Mouse (Mus musculus): Measurements from ENCODE around the gene Ppp1r14b.
"Not testable (repeated sequence)": the region's sequence is repeated elsewhere in the genome, so short reads cannot be mapped to it uniquely, and the experiment has no call there.

Gene Ppp1r14b

DNA sequence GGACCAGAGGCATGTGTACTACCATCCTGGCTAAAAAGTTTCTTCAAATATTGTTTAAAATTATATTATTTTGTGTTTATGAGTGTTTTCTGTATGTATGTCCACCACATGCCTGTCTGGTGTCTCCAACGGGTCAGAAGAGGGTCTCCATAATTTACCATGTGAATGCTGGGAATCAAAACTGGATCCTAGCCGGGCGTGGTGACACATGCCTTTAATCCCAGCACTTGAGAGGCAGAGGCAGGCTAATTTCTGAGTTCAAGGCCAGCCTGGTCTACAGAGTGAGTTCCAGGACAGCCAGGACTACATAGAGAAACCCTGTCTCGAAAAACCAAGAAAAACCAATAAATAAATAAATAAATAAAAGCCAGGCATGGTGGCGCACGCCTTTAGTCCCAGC lies 16.4 kb downstream of the Ppp1r14b start:
- not testable (repeated sequence) for DNase-seq (ENCODE audit: low read depth, low spot score); H3K36me3 ChIP-seq (ENCODE audit: control insufficient read depth, insufficient read depth, low read length, poor library complexity, severe bottlenecking); H3K27me3 ChIP-seq (ENCODE audit: control insufficient read depth, insufficient read depth, low read length, poor library complexity, severe bottlenecking)

DNA sequence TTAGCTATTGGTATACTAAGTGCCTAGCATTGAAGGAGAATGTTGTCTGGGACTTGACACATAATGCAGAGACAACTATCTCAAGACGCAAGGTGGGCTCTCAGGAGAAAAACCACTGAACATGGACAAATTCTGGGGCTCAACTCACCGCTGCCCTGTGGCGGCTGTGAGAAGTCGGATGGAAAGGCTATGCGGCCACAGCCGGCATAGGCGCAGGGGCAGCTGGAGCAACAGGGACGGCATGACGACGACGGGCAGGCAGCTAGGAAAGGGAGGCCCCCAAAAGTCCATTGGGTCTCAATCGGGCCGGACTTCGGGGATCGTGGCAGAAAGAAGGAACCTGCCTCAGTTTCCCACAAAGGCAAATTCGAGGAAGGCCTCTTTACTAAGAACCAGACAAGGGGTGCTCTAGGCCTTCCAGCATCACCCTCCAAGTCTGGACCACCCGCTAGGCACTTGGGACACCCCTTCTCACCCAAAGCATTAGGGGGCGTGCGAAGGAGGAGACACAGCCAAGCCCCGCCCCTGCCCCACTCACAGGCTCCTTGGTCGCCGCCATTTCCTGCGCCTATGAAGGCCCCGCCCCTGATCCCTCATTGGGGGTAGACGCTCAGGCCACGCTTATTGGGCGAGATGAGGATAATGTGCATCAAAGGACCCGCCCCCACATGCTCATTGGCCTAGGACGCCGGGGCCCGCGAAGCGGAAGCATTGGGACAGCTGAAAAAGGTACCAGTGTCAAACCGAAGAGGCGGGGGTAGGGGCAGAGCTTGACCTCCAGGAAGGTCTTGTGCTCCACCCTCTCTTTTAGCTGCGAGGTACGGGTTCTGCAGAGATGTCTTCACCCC lies 17.5 kb downstream of the Ppp1r14b start, which contains the start of gene Dnajc4:
Gene Dnajc4, minus strand, starts transcription at position 562 of the 848 bp plus-strand sequence.
- Histone ChIP-seq H3K27me3 (ENCODE audit: control insufficient read depth, insufficient read depth, low read length, poor library complexity, severe bottlenecking) (no peaks in the 10 kb centered on the region), H3K36me3 (ENCODE audit: control insufficient read depth, insufficient read depth, low read length, poor library complexity, severe bottlenecking) (no peaks in the 10 kb centered on the region)
- peak; percentile 98 for DNase-seq (ENCODE audit: low read depth, low spot score)

DNA sequence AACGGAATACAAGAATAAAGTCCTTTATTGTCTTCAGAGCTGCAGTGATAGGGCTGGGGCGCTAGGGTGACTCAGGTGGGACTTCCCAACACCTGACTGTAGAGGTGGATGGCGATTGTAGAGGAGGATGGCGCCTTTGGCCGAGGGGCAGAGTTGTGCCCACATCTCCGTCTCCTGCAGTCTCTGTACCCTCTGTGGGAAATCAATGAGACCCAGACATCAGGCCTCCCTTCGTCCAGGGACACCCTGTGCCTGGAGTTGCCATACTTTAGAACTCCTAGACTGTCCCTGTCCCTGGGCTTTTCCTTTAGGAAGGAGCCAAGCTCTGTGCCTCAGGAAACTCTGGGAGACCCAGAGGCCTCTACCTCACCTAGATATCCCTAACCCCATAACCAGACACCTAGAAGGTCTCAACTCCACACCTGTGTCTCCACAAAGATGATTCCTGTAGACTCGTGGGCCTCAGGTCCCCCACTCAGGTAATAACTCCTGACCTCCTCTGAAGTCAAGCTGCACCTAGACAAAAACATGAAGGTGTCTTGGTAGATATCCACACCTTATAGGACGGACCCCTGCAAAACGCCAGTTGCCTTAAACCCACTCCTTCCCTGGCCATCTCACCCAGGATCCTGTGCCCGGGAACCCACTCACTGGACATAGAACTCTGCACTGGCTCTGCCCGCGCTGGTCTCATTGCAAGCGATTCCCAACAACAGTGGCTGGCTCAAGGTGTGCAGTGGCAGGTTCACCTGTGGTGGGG lies 18.4 kb downstream of the Ppp1r14b start:
- peak; percentile 31 for DNase-seq (ENCODE audit: low read depth, low spot score)
- Histone ChIP-seq H3K27me3 (ENCODE audit: control insufficient read depth, insufficient read depth, low read length, poor library complexity, severe bottlenecking) (no peaks in the 10 kb centered on the region), H3K36me3 (ENCODE audit: control insufficient read depth, insufficient read depth, low read length, poor library complexity, severe bottlenecking) (no peaks in the 10 kb centered on the region)

DNA sequence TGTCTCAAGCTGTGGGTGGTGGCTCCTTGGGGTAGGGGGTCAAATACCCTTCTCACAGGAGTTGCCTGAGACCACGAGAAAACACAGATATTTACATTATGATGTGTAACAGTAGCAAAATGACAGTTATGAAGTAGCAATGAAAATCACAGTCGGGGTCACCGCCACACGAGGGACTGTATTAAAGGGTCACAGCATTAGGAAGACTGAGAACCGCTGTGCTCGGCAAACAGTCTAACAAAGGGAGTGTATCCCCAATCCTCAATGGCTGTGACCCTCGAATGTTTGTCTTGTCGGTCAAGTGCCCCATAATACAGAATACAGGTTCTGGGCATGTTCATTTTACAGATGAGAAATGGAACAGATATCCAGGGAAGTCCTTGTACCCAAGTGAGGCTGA lies 19.2 kb downstream of the Ppp1r14b start:
- H3K27me3 ChIP-seq (ENCODE audit: control insufficient read depth, insufficient read depth, low read length, poor library complexity, severe bottlenecking) = no peaks in the 10 kb centered on the region
- no peak for DNase-seq (ENCODE audit: low read depth, low spot score)
- H3K36me3 ChIP-seq (ENCODE audit: control insufficient read depth, insufficient read depth, low read length, poor library complexity, severe bottlenecking) = no peaks in the 10 kb centered on the region; the same call in 1 of the 2 replicates

DNA sequence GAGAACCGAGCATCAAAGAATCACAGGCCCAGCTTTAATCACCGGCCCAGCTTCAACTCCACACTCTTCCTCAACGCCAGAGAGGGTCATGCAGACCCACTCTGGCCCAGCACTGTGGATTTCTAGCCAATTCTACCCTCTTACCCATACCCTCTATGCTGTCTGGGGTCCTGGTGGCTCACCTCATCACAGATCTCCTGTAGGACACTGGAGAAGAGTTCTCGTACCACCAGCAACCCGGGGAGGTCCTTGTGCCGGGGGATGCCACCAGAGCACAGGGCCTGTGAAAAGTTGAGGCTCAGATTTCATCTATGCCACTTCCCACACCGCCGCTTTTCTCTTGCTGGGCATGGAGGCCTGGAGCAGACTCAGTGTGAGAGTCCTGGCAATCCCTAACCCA lies 19.7 kb downstream of the Ppp1r14b start:
- Histone ChIP-seq H3K27me3 (ENCODE audit: control insufficient read depth, insufficient read depth, low read length, poor library complexity, severe bottlenecking) (no peaks in the 10 kb centered on the region), H3K36me3 (ENCODE audit: control insufficient read depth, insufficient read depth, low read length, poor library complexity, severe bottlenecking) (peaks cover 4% of the 10 kb centered on the region)
- no peak for DNase-seq (ENCODE audit: low read depth, low spot score)

DNA sequence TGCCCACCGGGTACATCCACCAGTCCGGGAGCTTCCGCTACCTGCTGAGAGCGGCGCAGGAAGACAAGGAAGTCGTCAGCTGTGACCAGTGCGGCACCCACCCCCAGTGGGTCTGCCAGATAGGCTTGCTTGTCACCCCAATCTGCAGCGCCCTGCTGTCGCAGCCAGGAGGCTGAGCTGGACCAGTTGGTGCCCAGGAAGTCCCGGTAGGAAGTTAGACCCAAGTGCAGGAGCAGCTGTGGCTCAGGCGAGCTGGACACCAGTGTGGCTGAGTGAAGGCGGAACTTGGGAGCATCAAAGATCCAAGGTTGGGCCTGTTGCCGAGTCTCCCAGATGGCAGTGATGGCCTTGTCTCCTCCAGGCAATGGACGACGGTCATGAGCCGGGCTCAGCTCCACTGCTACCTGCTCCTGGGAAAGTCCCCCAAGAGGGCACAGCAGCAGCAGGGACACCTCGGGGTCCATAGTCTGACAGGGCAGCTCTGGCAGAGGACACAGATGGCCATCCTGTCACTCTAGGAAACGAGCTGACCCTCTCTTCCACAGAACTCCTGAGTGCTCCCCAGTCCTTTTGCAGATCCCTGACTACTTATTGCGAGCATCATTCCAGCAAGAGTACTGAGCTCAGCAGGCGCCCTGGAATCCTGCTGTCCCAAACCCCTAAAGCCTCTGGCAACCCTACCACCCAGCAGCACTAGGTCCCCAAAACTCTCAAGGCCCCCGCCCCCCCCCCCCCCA lies 20.7 kb downstream of the Ppp1r14b start:
- no peak for DNase-seq (ENCODE audit: low read depth, low spot score)
- H3K27me3 ChIP-seq (ENCODE audit: control insufficient read depth, insufficient read depth, low read length, poor library complexity, severe bottlenecking) = no peaks in the 10 kb centered on the region
- H3K36me3 ChIP-seq (ENCODE audit: control insufficient read depth, insufficient read depth, low read length, poor library complexity, severe bottlenecking) = peaks cover 7% of the 10 kb centered on the region

DNA sequence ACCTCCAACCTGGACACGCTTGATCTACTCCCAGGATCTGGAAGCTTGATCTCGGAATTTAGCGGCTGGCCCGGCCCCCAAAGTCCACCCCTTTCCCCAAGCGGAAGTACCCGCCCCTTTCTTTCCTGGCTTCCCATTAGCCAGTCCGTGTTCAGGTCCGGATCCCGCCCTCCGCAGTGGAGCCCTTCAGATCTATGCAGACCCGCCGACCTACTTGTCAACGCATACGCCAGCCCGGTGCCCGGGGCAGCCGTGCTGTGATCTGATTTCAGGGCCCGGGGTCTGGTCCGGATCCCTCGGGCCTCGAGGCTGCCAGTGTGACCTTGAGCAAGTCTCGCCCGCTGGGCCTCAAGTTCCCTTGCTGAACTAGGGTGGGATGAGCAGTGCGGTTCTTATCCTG lies 21.2 kb downstream of the Ppp1r14b start, which contains the start of the genes Nudt22 and Trpt1:
Gene Nudt22, minus strand, starts transcription at position 112 of the 400 bp plus-strand sequence.
Gene Trpt1, plus strand, starts transcription at position 126 of the 400 bp plus-strand sequence.
- no peaks in the 10 kb centered on the region for H3K27me3 ChIP-seq (ENCODE audit: control insufficient read depth, insufficient read depth, low read length, poor library complexity, severe bottlenecking)
- peak; percentile 61 for DNase-seq (ENCODE audit: low read depth, low spot score)
- H3K36me3 ChIP-seq (ENCODE audit: control insufficient read depth, insufficient read depth, low read length, poor library complexity, severe bottlenecking) = peaks cover 7% of the 10 kb centered on the region

DNA sequence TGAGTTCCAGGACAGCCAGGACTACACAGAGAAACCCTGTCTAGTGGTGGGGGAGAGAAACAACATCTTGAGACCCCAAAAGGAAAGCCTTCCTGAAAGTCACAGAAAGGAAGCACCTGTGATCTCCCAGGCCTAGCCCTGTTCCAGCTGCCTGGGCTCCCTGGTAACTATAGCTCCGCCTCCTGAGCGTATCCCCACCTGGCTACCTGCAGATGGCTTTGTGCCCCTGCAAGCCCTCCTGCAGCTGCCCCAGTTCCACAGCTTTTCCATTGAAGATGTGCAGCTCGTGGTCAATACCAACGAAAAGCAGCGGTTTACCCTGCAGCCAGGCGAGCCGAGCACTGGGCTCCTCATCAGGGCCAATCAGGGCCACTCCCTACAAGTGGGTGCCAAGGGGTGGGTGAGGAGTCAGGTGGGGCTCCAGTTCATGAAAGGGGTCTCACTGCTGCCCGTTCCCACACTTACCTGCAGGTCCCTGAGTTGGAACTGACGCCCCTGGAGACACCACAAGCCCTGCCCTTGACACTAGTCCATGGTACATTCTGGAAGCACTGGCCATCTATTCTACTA lies 23.0 kb downstream of the Ppp1r14b start:
- peaks cover 10% of the 10 kb centered on the region for H3K36me3 ChIP-seq (ENCODE audit: control insufficient read depth, insufficient read depth, low read length, poor library complexity, severe bottlenecking)
- no peak for DNase-seq (ENCODE audit: low read depth, low spot score)
- no peaks in the 10 kb centered on the region for H3K27me3 ChIP-seq (ENCODE audit: control insufficient read depth, insufficient read depth, low read length, poor library complexity, severe bottlenecking)

DNA sequence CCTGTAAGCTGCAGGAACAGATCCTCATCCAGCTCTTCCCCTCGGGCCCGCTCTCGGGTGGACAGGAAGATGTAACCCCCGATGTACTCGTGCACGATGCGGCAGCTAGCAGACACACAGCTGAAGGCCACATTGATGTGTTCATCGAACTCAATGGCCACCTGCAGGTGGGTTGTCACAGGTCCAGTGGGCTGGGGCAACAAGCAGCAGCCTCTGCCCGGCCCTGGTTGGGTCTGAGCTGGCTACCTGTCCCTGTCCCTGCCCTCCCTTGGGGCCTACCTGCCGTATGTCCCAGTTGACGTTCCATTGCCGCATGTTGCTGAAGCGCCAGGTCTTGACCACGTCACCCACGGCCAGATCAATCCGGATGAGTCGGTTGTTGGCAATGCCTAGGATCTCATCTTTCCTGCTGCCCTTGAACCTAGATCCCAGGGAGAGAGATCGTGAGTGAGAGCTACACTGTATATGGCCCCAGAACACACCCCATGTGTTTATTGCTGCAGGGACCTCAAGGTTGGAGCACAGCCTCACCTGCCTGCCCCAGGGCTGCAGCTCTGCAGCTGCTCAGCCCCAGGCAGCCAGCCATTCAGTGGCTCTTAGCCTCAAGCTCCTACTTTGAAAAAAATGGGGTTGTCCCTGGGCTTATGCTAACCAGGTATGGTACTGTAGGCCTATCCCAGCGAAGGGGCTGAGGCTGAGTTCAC lies 24.7 kb downstream of the Ppp1r14b start:
- DNase-seq (ENCODE audit: low read depth, low spot score) = no peak
- Histone ChIP-seq H3K36me3 (ENCODE audit: control insufficient read depth, insufficient read depth, low read length, poor library complexity, severe bottlenecking) (peaks cover 11% of the 10 kb centered on the region), H3K27me3 (ENCODE audit: control insufficient read depth, insufficient read depth, low read length, poor library complexity, severe bottlenecking) (no peaks in the 10 kb centered on the region)

DNA sequence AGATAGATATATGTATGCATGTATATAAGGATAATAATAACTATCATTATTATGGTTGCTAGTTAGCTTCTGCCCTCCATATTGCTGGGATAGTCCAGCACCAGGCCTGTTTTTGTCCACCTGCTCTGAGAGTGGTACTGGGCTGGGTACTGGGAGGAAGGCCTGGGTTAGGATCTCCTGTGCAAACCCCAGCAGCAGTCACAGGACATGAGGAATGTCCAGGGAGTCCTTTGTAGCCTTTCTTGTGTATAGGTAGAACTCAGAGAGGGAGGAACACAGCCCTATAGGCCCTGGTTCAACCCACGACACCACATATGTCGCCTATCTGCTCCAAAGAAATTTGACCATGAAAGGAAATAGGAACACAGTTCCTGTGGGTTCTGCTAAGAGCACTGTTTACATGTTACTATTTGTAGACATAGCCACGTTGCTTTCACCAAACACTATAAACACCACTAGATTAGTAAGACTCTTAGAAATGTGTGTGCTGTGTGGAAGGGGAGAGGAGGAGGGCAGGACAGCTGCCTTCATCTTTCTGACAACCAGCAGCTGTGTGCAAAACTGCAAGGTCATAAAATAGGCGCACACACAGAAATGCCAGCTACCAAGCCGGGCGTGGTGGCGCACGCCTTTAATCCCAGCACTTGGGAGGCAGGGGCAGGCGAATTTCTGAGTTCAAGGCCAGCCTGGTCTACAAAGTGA lies 32.3 kb downstream of the Ppp1r14b start:
- no peak for DNase-seq (ENCODE audit: low read depth, low spot score)
- Histone ChIP-seq H3K27me3 (ENCODE audit: control insufficient read depth, insufficient read depth, low read length, poor library complexity, severe bottlenecking) (no peaks in the 10 kb centered on the region), H3K36me3 (ENCODE audit: control insufficient read depth, insufficient read depth, low read length, poor library complexity, severe bottlenecking) (peaks cover 3% of the 10 kb centered on the region)

DNA sequence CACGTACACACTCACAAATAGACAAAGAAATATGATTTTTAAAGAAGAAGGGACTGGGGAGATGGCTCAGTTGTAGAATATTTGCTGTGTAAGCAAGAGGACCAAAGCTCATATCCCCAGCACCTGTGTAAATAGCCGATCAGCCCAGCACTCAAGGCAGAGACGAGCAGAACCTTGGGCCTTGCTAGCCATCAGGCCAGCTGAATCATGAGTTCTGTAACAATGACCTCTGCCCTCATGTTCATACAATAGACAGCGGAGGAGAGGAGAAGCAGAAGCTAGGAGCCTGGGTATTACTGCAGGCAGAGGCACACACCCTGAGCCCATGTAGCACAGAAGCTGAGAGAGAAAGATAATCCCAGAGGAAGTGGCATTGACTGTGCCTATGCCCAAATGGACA lies 37.7 kb downstream of the Ppp1r14b start:
- DNase-seq (ENCODE audit: low read depth, low spot score) = no peak
- Histone ChIP-seq H3K36me3 (ENCODE audit: control insufficient read depth, insufficient read depth, low read length, poor library complexity, severe bottlenecking) (peaks cover 14% of the 10 kb centered on the region; the same call in 1 of the 2 replicates), H3K27me3 (ENCODE audit: control insufficient read depth, insufficient read depth, low read length, poor library complexity, severe bottlenecking) (no peaks in the 10 kb centered on the region)

DNA sequence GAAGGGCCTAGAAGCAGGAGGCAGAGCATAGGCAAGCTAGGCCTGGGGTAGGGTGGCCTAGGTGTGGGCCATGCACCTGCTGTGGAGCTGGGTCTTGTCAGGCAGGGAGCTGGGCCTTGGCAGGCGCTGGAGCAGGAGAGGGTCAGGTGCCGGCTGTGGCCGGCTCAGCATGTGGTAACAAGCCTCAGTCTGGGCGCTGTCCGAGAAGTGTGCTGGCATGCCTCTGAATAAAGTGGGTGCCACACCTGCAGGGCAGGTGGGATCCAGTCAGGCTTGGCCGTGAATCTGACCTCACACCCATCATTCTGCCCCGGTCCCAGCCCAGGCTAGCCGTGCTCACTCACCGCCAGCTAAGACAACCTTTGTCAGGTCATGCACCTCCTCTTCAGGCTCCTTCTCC lies 39.2 kb downstream of the Ppp1r14b start:
- no peaks in the 10 kb centered on the region for H3K27me3 ChIP-seq (ENCODE audit: control insufficient read depth, insufficient read depth, low read length, poor library complexity, severe bottlenecking)
- H3K36me3 ChIP-seq (ENCODE audit: control insufficient read depth, insufficient read depth, low read length, poor library complexity, severe bottlenecking) = peaks cover 14% of the 10 kb centered on the region; the same call in 1 of the 2 replicates
- DNase-seq (ENCODE audit: low read depth, low spot score) = no peak

DNA sequence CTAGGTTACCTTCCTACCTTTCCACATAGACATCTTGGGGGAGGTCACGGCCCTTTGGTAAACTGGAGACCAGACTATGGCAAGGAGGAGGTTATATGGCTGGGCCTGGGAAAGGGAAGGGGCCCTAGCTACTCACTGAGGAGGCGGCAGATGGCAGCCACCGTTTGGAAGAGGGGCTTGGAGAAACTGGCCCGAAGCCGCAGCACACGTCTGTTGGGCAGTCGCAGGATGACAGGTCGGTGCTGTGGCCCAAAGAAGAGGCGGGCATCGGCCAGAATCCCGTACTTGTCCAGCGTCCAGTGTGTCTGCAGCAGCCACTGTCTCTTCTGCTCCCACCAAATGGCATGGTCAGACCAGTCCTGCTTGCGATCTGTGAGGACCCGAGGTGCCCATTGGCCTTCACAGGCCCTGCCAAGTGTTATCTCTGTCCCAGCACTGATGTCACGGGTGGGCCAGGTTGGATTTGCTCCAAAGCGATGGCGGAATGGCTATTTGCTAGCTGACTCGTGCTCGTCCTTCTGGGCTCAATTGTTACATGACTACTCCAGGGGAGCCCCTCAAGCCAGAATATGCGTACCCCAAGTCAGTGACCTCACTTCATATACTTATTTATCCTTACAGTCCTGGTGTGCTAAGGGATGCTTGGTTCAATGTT lies 39.8 kb downstream of the Ppp1r14b start:
- no peaks in the 10 kb centered on the region for H3K27me3 ChIP-seq (ENCODE audit: control insufficient read depth, insufficient read depth, low read length, poor library complexity, severe bottlenecking)
- DNase-seq (ENCODE audit: low read depth, low spot score) = no peak
- peaks cover 14% of the 10 kb centered on the region; the same call in 1 of the 2 replicates for H3K36me3 ChIP-seq (ENCODE audit: control insufficient read depth, insufficient read depth, low read length, poor library complexity, severe bottlenecking)
